Mouse (Mus musculus) limb, embryonic 15.5 days (tissue): ENCODE results near the gene Vmn1r233. TPM values are rescaled to one million over a fixed set of nuclear protein-coding genes. Genes with fewer than 3 reads are reported as not detected.

Experiments used
- ATAC-seq: fragments of 200-750 bp; cut with Nextera tagmentation; 2 replicates; pipeline ENCODE4 v1.8.0; 2017; ENCODE audit warnings: low read depth, moderate TSS enrichment; ENCODE audit not compliant: insufficient number of reproducible peaks, low FRiP score, low TSS enrichment
- H3K27ac ChIP-seq: fragments of 300-500 bp; sonication (generic); 2 replicates; pipeline ENCODE4 v1.5.1; 2015; ENCODE audit warnings: moderate library complexity, mild to moderate bottlenecking, inconsistent platforms
- H3K27me3 ChIP-seq: fragments of 300-500 bp; sonication (generic); 2 replicates; pipeline ENCODE4 v1.6.1; 2015; ENCODE audit warnings: inconsistent platforms
- H3K36me3 ChIP-seq: fragments of 300-500 bp; sonication (generic); 2 replicates; pipeline ENCODE4 v1.6.1; 2015; ENCODE audit warnings: inconsistent platforms
- H3K4me1 ChIP-seq: fragments of 300-500 bp; sonication (generic); 2 replicates; pipeline ENCODE4 v1.6.1; 2015; ENCODE audit warnings: inconsistent platforms
- H3K4me2 ChIP-seq: fragments of 300-500 bp; sonication (generic); 2 replicates; pipeline ENCODE4 v1.6.1; 2015; ENCODE audit warnings: mild to moderate bottlenecking, inconsistent platforms
- H3K4me3 ChIP-seq: fragments of 300-500 bp; sonication (generic); 2 replicates; pipeline ENCODE4 v1.5.1; 2015; ENCODE audit warnings: mild to moderate bottlenecking, inconsistent platforms
- H3K9ac ChIP-seq: fragments of 300-500 bp; sonication (generic); 2 replicates; pipeline ENCODE4 v1.6.1; 2015; ENCODE audit warnings: inconsistent platforms
- H3K9me3 ChIP-seq: fragments of 300-500 bp; sonication (generic); 2 replicates; pipeline ENCODE4 v1.6.1; 2016; ENCODE audit warnings: inconsistent platforms
- WGBS: fragments of 180-500 bp; shearing (Covaris S2); methylation state at CpG from one replicate; pipeline ENCODE4 v1.1.7; 2015; 5-methylcytosine and 5-hydroxymethylcytosine counted together
- polyA plus RNA-seq: library from polyadenylated mRNA; unstranded; fragments of >200 nt; fragmentation: Nextera tagmentation; extraction: Ambion mirVana; gene quantifications from 2 replicates; pipeline ENCODE4 v1.2.1, GENCODE M21; 2015

The Vmn1r233 gene
- polyA plus RNA-seq, 1 experiment from 2014 or later = not detected

DNA sequence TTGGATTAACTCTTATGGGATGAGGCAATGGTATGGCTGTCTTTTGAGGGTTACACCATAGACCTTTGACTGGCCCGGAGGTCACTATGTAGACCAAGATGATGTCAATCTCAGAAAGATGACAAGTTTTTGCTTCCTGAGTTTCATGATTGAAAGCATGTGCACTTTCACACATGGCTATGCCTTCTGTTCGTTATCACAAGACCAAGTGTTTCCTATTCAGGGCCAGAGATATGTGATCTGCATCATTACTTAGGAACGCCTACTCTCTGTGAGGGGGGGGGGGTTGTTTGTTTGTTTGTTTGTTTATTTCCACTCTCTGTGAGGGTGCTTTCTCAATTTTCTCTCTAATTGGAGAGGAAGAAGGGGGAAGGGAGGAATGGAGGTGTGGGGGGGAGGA lies 52.0 kb downstream of the Vmn1r233 start:
- WGBS = 43% methylated on average over 3 of the region's 3 CpGs
- Histone ChIP-seq H3K4me2 (peak overlapping the region; percentile 53), H3K9me3 (no peaks in the 10 kb centered on the region), H3K27me3 (no peaks in the 10 kb centered on the region), H3K27ac (peak overlapping the region; percentile 99), H3K9ac (no peak overlapping the region; the same call in 1 of the 2 replicates), H3K36me3 (no peaks in the 10 kb centered on the region), H3K4me3 (peak overlapping the region; percentile 67), H3K4me1 (peaks cover 22% of the 10 kb centered on the region)
- no peak for ATAC-seq

Other genes starting within 250 kb of the Vmn1r233 start
- gene Vmn1r228, start 210.3 kb downstream of the Vmn1r233 start, polyA plus RNA-seq = not detected in 2 replicates
- gene Vmn1r229, start 184.9 kb downstream of the Vmn1r233 start, polyA plus RNA-seq = not detected in 2 replicates
- gene Vmn1r230, start 156.0 kb downstream of the Vmn1r233 start, polyA plus RNA-seq = not detected in 2 replicates
- gene Vmn1r231, start 91.4 kb downstream of the Vmn1r233 start, polyA plus RNA-seq = not detected in 2 replicates
- gene Vmn1r232, start 76.8 kb downstream of the Vmn1r233 start, polyA plus RNA-seq = not detected in 2 replicates
- 340 and 361 TPM in 2 replicates for gene Ppp2r1a, start 51.2 kb downstream of the Vmn1r233 start, polyA plus RNA-seq
- gene Zfp160, start 12.4 kb upstream of the Vmn1r233 start, polyA plus RNA-seq = 14.7 and 16.6 TPM in 2 replicates
- not detected in 2 replicates for gene Vmn1r234, start 229.6 kb upstream of the Vmn1r233 start, polyA plus RNA-seq